Mouse (Mus musculus) adrenal gland, adult 2 months (tissue): ENCODE measurements around the gene Fut2. TPM values are rescaled to one million over a fixed set of nuclear protein-coding genes. Genes with fewer than 3 reads are reported as not detected.

ENCODE experiments used
- DNase-seq: peaks from one replicate; pipeline ENCODE4 v3.0.0; 2021
- polyA plus RNA-seq: library from polyadenylated mRNA; depleted of rRNA; stranded (reverse); fragments of >200 nt; gene quantifications from 2 replicates; pipeline ENCODE4 v1.2.3, GENCODE M21; 2012
- total RNA-seq, 2 experiments: library from RNA; stranded (reverse); gene quantifications; 2 replicates each; pipeline ENCODE4 v1.2.3; 2021

Gene Fut2
- total and polyA plus RNA-seq, 3 experiments = 0.09 TPM; not detected in 2

- peak; percentile 93 for DNase-seq
Observed at GRCm38 (mm10) chr7:45638623-45639401, 27.4 kb downstream of the Fut2 start.

- DNase-seq = no peak
Observed at GRCm38 (mm10) chr7:45637710-45638109, 28.5 kb downstream of the Fut2 start.

- peak; percentile 67 for DNase-seq
Observed at GRCm38 (mm10) chr7:45635711-45636688, 30.2 kb downstream of the Fut2 start.

- peak; percentile 55 for DNase-seq
Observed at GRCm38 (mm10) chr7:45634946-45635681, 31.1 kb downstream of the Fut2 start.

- no peak for DNase-seq
Observed at GRCm38 (mm10) chr7:45632499-45632898, 33.7 kb downstream of the Fut2 start.

- DNase-seq = no peak
Observed at GRCm38 (mm10) chr7:45630064-45630907, 35.9 kb downstream of the Fut2 start.

GRCm38 (mm10) chr7:45628364-45629294 lies 37.6 kb downstream of the Fut2 start:
- DNase-seq = peak; percentile 95

- DNase-seq = peak; percentile 70
Observed at GRCm38 (mm10) chr7:45627261-45627660, 38.9 kb downstream of the Fut2 start, which contains the start of gene Rasip1. TSS of gene Rasip1 (plus strand) at chr7:45627488.

- no peak for DNase-seq
Observed at GRCm38 (mm10) chr7:45626571-45627076, 39.6 kb downstream of the Fut2 start.

- DNase-seq = no peak
Observed at GRCm38 (mm10) chr7:45625481-45625880, 40.7 kb downstream of the Fut2 start.

- DNase-seq = no peak
Observed at GRCm38 (mm10) chr7:45624718-45625117, 41.5 kb downstream of the Fut2 start.

- DNase-seq = no peak
Observed at GRCm38 (mm10) chr7:45623507-45623906, 42.7 kb downstream of the Fut2 start.

GRCm38 (mm10) chr7:45621443-45621842 lies 44.8 kb downstream of the Fut2 start, which contains the start of gene Izumo1:
TSS of gene Izumo1 (plus strand) at chr7:45621811.
- no peak for DNase-seq

- no peak for DNase-seq
Observed at GRCm38 (mm10) chr7:45619592-45619991, 46.6 kb downstream of the Fut2 start.

GRCm38 (mm10) chr7:45618316-45618715 lies 47.9 kb downstream of the Fut2 start:
- no peak for DNase-seq

GRCm38 (mm10) chr7:45617042-45617695 lies 49.0 kb downstream of the Fut2 start, which contains the start of gene Fut1:
TSS of gene Fut1 (plus strand) at chr7:45617289.
- DNase-seq = no peak

- DNase-seq = no peak
Observed at GRCm38 (mm10) chr7:45616277-45616676, 49.9 kb downstream of the Fut2 start.

- DNase-seq = no peak
Observed at GRCm38 (mm10) chr7:45609511-45609910, 56.7 kb downstream of the Fut2 start.
